Mouse (Mus musculus): ENCODE results near the gene Olfr666. TPM values are rescaled to one million over a fixed set of nuclear protein-coding genes. Genes with fewer than 3 reads are reported as not detected.

Olfr666 gene
- polyA plus RNA-seq, 1 experiment from 2014 or later, result not detected

Other genes with a start within 250 kb of the Olfr666 start
- not detected in 2 replicates for gene Olfr658, start 248.6 kb downstream of the Olfr666 start, polyA plus RNA-seq (2016; fragmentation: Nextera tagmentation; extraction: Ambion mirVana)
- not detected in 2 replicates for gene Olfr659, start 229.2 kb downstream of the Olfr666 start, polyA plus RNA-seq (2016; fragmentation: Nextera tagmentation; extraction: Ambion mirVana)
- gene Olfr661, start 209.5 kb downstream of the Olfr666 start, polyA plus RNA-seq (2016; fragmentation: Nextera tagmentation; extraction: Ambion mirVana), result not detected in 2 replicates
- not detected in 2 replicates for gene Usp17le, start 118.5 kb downstream of the Olfr666 start, polyA plus RNA-seq (2016; fragmentation: Nextera tagmentation; extraction: Ambion mirVana)
- not detected in 2 replicates for gene Usp17lb, start 53.3 kb downstream of the Olfr666 start, polyA plus RNA-seq (2016; fragmentation: Nextera tagmentation; extraction: Ambion mirVana)
- gene Usp17la, start 38.9 kb downstream of the Olfr666 start, polyA plus RNA-seq (2016; fragmentation: Nextera tagmentation; extraction: Ambion mirVana), result not detected in 2 replicates
- gene Olfr665, start 17.9 kb downstream of the Olfr666 start, polyA plus RNA-seq (2016; fragmentation: Nextera tagmentation; extraction: Ambion mirVana), result not detected in 2 replicates
- not detected in 2 replicates for gene Olfr667, start 25.5 kb upstream of the Olfr666 start, polyA plus RNA-seq (2016; fragmentation: Nextera tagmentation; extraction: Ambion mirVana)
- gene Olfr668, start 32.1 kb upstream of the Olfr666 start, polyA plus RNA-seq (2016; fragmentation: Nextera tagmentation; extraction: Ambion mirVana), result not detected in 2 replicates
- gene Olfr669, start 38.3 kb upstream of the Olfr666 start, polyA plus RNA-seq (2016; fragmentation: Nextera tagmentation; extraction: Ambion mirVana), result not detected in 2 replicates
- gene Olfr670, start 66.7 kb upstream of the Olfr666 start, polyA plus RNA-seq (2016; fragmentation: Nextera tagmentation; extraction: Ambion mirVana), result not detected in 2 replicates
- not detected in 2 replicates for gene Olfr671, start 83.2 kb upstream of the Olfr666 start, polyA plus RNA-seq (2016; fragmentation: Nextera tagmentation; extraction: Ambion mirVana)
- gene Olfr672, start 106.1 kb upstream of the Olfr666 start, polyA plus RNA-seq (2016; fragmentation: Nextera tagmentation; extraction: Ambion mirVana), result not detected in 2 replicates
- not detected in 2 replicates for gene Olfr675, start 132.5 kb upstream of the Olfr666 start, polyA plus RNA-seq (2016; fragmentation: Nextera tagmentation; extraction: Ambion mirVana)
- gene Olfr676, start 136.7 kb upstream of the Olfr666 start, polyA plus RNA-seq (2016; fragmentation: Nextera tagmentation; extraction: Ambion mirVana), result not detected in 2 replicates
- gene Olfr677, start 155.4 kb upstream of the Olfr666 start, polyA plus RNA-seq (2016; fragmentation: Nextera tagmentation; extraction: Ambion mirVana), result not detected in 2 replicates
- not detected in 2 replicates for gene Olfr678, start 168.5 kb upstream of the Olfr666 start, polyA plus RNA-seq (2016; fragmentation: Nextera tagmentation; extraction: Ambion mirVana)
- gene Olfr679, start 185.3 kb upstream of the Olfr666 start, polyA plus RNA-seq (2016; fragmentation: Nextera tagmentation; extraction: Ambion mirVana), result not detected in 2 replicates
- gene Olfr680-ps1, start 196.9 kb upstream of the Olfr666 start, polyA plus RNA-seq (2016; fragmentation: Nextera tagmentation; extraction: Ambion mirVana), result not detected in 2 replicates
- not detected in 2 replicates for gene Olfr681, start 220.9 kb upstream of the Olfr666 start, polyA plus RNA-seq (2016; fragmentation: Nextera tagmentation; extraction: Ambion mirVana)

All from midbrain, embryonic 12.5 days (tissue).